Mouse (Mus musculus): ENCODE measurements around the gene Ncf2.

Ncf2 gene

GRCm38 (mm10) chr1:152796683-152797263 lies 3.2 kb upstream of the Ncf2 start:
- no peak for DNase-seq (ENCODE audit: low spot score in 2 of 2)

GRCm38 (mm10) chr1:152798125-152798524 lies 1.9 kb upstream of the Ncf2 start:
- DNase-seq (ENCODE audit: low spot score in 2 of 2): no peak

- DNase-seq (ENCODE audit: low spot score in 2 of 2): no peak
Observed at GRCm38 (mm10) chr1:152800633-152801176, 711 bp downstream of the Ncf2 start.

- DNase-seq (ENCODE audit: low spot score in 2 of 2): no peak
Observed at GRCm38 (mm10) chr1:152804907-152805306, 4.9 kb downstream of the Ncf2 start.

- no peak for DNase-seq (ENCODE audit: low spot score in 2 of 2)
Observed at GRCm38 (mm10) chr1:152807619-152808391, 7.8 kb downstream of the Ncf2 start.

- DNase-seq (ENCODE audit: low spot score in 2 of 2): no peak
Observed at GRCm38 (mm10) chr1:152808392-152808680, 8.3 kb downstream of the Ncf2 start.

GRCm38 (mm10) chr1:152809541-152810252 lies 9.7 kb downstream of the Ncf2 start:
- no peak for DNase-seq (ENCODE audit: low spot score in 2 of 2)

GRCm38 (mm10) chr1:152810533-152811439 lies 10.8 kb downstream of the Ncf2 start:
- DNase-seq (ENCODE audit: low spot score in 2 of 2): no peak

GRCm38 (mm10) chr1:152815265-152815701 lies 15.3 kb downstream of the Ncf2 start:
- DNase-seq (ENCODE audit: low spot score in 2 of 2): no peak

- no peak for DNase-seq (ENCODE audit: low spot score in 2 of 2)
Observed at GRCm38 (mm10) chr1:152817027-152817769, 17.2 kb downstream of the Ncf2 start.

GRCm38 (mm10) chr1:152817794-152818193 lies 17.8 kb downstream of the Ncf2 start:
- DNase-seq (ENCODE audit: low spot score in 2 of 2): no peak

- DNase-seq (ENCODE audit: low spot score in 2 of 2): no peak
Observed at GRCm38 (mm10) chr1:152819558-152819957, 19.6 kb downstream of the Ncf2 start.

GRCm38 (mm10) chr1:152820911-152821695 lies 21.1 kb downstream of the Ncf2 start:
- no peak for DNase-seq (ENCODE audit: low spot score in 2 of 2)

GRCm38 (mm10) chr1:152821746-152822145 lies 21.8 kb downstream of the Ncf2 start:
- DNase-seq (ENCODE audit: low spot score in 2 of 2): no peak

- no peak for DNase-seq (ENCODE audit: low spot score in 2 of 2)
Observed at GRCm38 (mm10) chr1:152824206-152824605, 24.2 kb downstream of the Ncf2 start.

- no peak for DNase-seq (ENCODE audit: low spot score in 2 of 2)
Observed at GRCm38 (mm10) chr1:152826446-152826845, 26.5 kb downstream of the Ncf2 start.

- no peak for DNase-seq (ENCODE audit: low spot score in 2 of 2)
Observed at GRCm38 (mm10) chr1:152828168-152828567, 28.2 kb downstream of the Ncf2 start.

GRCm38 (mm10) chr1:152828637-152829355 lies 28.8 kb downstream of the Ncf2 start:
- no peak for DNase-seq (ENCODE audit: low spot score in 2 of 2)

- DNase-seq (ENCODE audit: low spot score in 2 of 2): no peak
Observed at GRCm38 (mm10) chr1:152830054-152830453, 30.1 kb downstream of the Ncf2 start.

All from right cerebral cortex, postnatal 36 days (tissue).